Mouse (Mus musculus): ENCODE results near the gene Dtd1.

Dtd1 gene

DNA sequence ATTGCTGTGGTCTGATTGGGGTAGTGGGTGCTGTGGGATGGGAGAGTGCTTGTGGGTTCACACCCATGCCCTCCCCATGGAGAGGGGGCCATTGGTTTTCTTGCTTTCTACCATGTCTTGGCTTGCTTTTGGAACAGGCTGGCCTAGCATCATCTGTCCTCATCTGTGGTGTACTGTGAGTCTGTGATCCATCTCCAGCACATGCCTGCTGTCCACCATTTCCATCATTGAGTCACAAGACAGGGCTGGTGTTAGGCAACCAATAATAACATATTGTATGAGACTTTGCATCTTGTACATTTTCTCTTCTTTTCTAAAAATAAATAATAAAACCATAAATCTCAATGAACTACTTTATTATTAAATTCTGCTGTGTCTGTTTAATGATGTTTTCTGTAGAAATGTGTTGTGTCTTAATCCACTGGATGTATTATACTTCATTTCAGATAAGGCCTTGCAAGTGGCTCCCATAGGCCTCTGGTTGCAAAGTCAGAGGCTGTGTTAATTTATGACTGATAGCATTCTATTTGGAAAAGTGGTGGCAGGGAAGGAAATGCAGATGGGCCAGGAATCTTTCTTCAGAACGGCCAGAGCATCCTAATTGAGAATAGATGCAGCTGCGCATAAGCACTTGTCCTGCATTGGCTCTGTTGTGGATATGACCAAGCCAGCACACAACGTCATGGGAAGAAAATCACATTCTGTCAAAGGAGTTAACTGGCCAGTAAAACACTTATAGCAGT lies 168.8 kb downstream of the Dtd1 start:
- DNase-seq (ENCODE audit: extremely low spot score, low spot score), result no peak

DNA sequence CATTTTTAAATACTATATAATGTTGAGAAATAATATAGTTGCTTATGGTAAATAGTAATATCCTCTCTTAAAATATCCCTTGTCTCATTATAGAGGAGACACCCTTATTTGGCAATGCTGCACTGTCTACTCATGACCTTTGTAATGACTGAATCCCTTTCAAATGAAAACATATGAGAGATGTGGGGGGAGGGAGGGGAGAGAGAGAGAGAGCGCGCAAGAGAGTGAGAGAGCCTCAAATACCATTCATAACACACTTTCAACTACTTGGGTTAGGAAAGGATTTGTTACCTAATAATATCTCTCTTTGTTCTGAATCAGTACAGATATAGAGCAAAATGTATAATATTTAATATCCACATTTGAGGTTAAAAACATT lies 169.4 kb downstream of the Dtd1 start:
- no peak for DNase-seq (ENCODE audit: extremely low spot score, low spot score)

DNA sequence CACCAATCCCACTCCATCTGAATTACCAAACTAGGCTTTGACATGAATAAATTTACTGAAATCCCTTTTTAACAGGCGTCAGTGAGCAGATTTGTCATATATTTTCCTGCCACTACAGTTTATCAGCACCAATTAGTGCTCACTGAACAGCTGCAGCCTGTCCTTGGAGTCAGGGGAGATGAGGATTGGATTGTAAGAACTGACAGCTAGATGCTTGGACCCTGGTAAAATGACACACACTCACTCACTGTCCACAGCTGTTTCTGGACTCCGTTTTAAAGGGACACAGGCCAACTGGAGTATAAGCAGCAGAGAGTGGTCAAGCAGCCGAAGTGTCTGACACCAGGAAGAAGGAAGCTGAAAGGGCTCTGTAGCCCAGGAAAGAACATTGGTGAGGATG lies 169.9 kb downstream of the Dtd1 start:
- no peak for DNase-seq (ENCODE audit: extremely low spot score, low spot score)

DNA sequence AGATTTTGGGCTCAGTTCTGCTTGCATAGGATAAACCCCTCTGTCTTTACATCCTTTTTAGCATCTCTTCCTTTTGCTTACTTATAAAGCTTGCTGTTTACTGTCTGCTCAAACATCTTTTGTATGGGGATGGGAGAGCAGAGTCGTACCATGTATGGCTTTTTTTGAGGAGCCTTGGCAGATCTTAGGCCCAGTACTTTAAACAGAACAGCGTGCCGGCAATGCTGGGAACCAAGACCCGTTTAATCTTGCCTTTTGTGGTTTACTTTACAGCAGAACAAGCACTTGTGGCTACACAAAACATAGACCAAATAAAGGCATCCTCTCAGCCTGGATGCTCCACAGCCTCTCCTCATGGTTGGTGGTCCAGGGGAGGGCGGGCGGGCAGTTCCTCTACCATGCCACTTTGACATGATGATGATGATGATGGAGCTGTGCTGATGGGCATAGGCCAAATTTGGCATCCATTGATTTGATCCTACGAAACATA lies 170.8 kb downstream of the Dtd1 start:
- no peak for DNase-seq (ENCODE audit: extremely low spot score, low spot score)

DNA sequence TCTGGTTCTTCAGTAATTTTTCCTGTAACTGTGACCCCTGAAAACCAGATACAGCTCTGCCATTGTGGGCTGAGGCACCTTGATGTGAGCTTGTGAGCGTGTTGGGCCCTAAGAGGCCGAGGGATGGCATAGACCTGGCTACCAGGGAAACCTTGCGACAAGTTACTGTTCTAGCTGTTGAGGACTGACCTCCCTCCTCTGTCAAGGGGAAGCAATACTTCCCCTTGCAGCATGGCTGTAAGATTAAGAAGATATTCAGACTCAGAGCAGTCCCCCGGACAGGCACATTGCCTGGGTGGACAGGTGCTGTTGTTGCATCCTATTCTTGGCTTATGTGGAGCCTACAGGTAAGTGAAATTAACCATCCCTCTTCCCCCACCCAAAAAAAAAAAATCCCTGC lies 172.1 kb downstream of the Dtd1 start:
- no peak for DNase-seq (ENCODE audit: extremely low spot score, low spot score)

DNA sequence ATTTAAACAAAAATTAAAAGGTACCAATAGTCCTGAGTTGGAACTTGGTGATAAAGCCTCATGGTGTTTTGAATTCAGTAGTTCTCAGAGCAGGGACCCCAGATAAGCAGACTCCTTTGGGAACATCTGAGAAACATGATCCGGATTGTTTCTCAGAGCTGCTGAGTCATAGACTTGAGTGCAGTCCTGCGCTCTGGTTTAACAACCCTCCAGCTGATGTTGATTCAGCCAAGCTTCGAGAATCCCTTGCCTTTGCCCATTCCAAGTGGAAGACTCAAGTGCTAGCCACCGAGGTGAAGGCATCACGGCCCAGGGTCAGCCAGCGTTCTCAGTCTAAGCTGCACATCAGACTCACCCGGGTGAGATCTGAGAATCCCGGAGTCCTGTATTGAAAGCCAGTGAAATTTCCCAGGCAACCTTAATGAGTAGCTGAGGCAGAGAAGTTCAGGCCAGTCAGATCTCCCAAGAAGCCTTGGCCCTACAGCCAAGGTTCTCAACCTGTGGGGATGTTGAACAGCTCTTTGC lies 175.0 kb downstream of the Dtd1 start:
- no peak for DNase-seq (ENCODE audit: extremely low spot score, low spot score)

DNA sequence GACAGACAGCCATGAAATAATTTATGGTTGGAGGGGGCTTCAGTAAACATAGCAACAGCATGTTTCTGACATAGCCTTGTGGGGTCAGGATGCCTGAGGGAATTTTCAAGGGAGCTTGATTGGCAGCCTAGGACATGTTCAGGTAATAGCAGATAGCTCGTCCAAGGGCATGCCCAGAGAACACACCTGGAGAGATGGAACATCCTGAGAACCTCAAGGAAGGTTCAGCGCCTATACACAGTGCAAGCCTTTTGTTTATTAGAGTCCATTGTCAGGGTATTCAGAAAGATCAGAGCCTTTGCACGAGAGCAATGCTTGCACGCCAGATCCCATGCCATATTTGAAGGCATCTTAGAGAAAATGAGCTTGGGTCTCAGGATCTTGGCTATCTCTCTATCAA lies 175.9 kb downstream of the Dtd1 start:
- DNase-seq (ENCODE audit: extremely low spot score, low spot score), result no peak

DNA sequence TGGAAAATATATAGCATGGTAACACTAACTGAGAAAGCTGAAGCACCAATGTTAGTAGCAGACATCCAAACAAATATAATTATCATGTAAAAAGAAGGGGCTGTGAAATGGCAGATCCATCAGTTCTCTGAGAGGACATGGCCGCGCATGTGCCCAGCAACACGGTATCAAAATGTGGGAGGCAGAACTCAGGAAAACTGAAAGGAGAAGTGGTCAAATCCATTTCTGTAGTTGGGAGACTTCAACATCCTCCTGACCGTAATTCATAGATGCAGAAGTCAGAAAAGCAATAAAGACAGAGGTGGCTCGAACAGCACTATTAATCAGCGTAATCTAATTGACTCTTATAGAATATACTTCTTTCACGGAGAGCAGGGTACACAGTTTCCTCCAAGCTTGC lies 179.6 kb downstream of the Dtd1 start:
- no peak for DNase-seq (ENCODE audit: extremely low spot score, low spot score)

DNA sequence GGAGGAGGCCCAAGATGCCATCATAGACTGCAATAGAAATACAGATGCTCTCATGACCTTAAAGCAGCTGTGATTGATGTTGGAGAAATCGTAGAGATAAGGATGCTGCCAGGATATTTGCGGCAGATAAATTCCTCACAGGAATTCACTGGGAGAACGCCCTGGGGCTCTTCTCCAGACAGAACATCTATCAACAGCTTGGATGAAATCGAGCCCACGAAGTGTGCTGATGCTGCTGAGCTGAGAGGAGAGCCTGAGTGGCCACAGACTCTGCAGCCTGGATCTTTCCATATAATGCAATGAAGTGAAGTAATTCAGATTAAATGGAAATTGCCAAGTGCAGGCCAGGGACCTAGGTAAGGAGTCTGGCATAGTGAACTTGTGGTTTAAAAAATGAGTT lies 181.0 kb downstream of the Dtd1 start:
- no peak for DNase-seq (ENCODE audit: extremely low spot score, low spot score)

DNA sequence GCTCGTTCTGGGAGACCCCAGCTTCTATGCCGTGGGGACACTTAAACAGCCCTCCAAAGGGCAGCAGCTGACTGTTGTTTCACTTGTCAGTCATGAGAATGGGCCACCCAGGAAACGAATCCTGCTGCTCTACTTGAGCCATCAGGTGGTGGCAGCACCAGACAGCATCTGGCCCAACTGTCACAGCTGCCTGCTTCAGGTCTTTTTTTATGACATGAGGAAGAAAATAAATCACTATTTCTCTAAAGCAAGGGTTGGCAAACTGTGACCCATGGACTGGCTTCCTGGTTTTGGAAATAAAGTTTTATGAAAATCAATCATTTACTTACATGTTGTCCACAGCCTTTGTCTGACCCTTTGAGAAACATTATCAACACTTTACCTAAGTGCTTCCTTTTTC lies 182.2 kb downstream of the Dtd1 start:
- no peak for DNase-seq (ENCODE audit: extremely low spot score, low spot score)

DNA sequence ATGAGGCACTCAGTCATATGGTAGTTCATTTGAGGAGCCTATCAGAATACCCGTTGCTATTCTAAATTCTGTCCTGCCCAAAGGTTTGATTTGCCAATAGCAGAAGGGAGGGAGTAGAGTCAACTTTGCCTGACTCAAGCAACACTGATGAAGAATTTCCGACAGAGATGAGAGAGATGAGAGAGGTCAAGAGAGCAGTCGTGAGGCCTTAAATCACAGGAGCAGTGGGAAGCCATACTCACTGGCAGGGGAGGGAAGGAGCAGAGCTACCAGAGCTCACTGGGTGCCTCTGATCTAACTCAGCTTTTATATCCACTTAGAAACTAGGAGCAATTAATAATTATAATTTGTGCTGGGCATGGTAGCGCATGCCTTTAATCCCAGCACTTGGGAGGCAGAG lies 182.8 kb downstream of the Dtd1 start:
- DNase-seq (ENCODE audit: extremely low spot score, low spot score), result no peak

DNA sequence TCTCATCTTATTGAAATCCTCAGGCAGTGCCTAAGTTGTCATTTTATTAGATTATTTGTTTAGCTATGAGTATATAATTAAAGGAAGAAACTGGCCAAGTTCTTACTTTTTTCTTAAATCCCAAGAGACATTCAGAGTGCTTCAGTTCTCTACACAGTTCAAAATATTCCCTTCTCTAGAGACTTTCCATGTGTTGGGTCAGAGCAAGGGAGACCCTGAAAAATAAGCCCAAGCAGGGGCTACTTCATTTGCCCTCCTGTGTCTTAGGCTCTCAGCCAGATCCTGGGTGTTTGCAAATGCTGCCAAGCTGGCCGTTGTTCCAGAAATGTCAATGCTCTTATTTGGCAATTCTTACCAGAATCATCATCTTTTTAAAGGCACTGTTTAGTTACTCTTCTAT lies 183.5 kb downstream of the Dtd1 start:
- DNase-seq (ENCODE audit: extremely low spot score, low spot score), result no peak

DNA sequence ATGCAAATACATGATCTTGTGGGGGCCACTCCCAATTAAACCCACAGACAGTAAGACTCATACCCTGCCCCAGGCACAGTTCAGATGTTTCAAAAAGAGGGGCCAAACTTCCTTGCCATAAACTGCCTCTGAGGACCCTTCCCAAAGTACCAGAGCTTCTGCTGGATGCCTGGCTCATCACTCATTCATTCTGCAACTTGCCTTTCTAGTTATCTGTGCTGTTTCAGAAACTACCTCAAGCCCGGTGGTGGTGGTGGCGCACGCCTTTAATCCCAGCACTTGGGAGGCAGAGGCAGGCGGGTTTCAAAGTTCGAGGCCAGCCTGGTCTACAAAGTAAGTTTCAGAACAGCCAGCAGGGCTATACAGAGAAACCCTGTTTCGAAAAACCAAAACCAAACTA lies 184.1 kb downstream of the Dtd1 start:
- no peak for DNase-seq (ENCODE audit: extremely low spot score, low spot score)

DNA sequence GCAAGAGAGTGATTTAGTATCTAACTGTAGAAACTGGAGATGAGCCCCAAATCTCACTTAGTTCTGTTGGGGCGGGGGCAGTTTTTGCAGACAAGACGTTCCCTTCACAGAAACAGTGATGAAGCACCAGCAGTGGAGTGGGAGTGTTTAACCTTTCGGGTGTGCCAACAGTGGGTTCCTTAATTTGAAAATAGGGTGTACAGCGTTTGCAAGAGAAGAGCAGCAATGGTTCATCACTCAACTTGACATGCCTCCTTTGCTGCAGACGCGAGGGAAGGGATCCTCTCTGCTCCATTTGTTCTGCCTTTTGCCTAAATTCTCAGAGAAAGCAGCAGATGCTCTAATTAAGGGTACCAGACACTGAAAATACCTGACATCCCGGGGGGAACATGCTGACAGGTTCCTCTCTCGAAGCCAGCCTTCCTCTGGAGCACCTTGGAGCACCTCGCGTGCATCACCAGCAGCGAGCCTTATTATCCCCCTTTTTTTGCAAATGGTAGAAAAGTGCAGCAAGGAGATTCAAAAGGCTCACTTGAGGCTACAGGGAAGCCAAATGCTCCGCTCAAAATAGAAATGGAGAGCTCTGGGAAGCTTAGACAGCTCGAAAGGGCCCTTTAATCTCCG lies 192.1 kb downstream of the Dtd1 start:
- peak; percentile 12 for DNase-seq (ENCODE audit: extremely low spot score, low spot score)

DNA sequence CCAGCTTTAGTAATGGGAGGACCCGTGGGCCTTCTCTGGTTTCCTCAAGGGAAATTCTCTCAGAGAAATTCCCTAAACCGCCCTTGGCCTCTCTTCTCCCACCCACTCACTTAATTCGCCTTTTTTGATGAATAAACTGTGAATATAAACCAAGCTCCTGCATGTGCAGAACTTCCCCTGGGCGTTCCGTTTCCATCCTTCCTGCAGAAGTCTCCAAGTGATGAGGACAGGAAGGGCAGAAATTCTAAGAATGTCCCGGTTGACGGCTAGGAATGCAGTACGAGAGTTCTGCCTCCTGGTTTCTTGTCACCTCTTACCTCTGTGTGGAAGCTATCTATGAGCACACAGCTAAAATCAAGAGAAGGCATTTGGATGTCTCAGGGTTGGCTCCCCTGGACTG lies 197.8 kb downstream of the Dtd1 start:
- DNase-seq (ENCODE audit: extremely low spot score, low spot score), result peak; percentile 8

DNA sequence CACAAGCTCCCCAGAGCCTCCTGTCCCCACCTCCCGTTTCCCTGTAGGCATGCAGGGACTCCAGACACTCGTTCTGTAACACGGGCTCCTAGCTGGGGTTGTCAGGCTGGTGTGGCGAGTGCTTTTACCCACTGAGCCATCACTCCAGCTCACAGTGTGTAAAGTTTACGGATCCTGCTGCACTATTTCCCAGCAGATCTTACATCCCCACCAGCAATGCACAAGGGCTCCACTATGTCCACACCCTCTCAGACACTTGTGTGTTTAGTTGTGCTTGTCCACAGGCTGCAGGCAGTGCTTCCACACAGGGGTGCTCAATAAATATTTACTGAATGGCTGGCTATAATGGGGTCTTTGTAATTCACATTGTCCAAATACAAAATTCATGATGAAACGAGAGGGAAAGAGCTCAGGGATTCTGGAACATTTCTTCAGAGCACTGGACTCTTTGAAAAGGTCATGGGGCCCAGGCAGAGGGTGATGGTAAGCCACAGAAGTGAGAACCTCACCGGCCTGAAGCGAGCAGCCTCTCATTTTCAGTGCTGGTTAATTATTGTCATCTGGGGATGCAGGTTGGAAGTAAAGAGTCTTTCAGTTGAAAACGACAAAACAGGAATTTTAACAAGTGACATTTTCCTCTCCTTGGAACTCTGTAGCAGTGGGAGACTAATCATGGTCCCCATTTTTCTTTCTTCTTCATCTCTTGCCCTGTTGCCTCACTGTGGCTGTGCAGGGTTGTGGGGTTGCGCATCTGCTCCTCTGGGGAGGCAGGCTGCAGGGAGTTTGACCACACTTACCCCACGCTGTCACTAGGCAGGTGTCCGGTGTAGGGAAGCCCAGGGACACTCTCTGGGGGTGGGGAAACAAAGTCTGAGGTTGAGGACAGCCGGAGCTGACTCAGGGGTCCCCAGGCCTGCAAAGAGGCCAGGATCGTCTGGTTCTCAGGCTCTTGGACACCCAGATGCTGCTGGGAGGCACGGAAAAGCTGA lies 208.4 kb downstream of the Dtd1 start:
- no peak for DNase-seq (ENCODE audit: extremely low spot score, low spot score)

Data from neural tube, embryonic 10.5 days (tissue).